Mouse (Mus musculus) cerebellum, adult 9-10 months (tissue): ENCODE results near the gene Nr5a2.

Experiments
- DNase-seq: peaks from one replicate; pipeline ENCODE4 v3.0.0; 2022

The Nr5a2 gene

GRCm38 (mm10) chr1:136960428-136961012 lies at the start of gene Nr5a2:
TSS of gene Nr5a2 (minus strand) at chr1:136960448.
- DNase-seq: no peak

GRCm38 (mm10) chr1:137008726-137009239 lies 48.5 kb upstream of the Nr5a2 start:
- DNase-seq: no peak

DNA sequence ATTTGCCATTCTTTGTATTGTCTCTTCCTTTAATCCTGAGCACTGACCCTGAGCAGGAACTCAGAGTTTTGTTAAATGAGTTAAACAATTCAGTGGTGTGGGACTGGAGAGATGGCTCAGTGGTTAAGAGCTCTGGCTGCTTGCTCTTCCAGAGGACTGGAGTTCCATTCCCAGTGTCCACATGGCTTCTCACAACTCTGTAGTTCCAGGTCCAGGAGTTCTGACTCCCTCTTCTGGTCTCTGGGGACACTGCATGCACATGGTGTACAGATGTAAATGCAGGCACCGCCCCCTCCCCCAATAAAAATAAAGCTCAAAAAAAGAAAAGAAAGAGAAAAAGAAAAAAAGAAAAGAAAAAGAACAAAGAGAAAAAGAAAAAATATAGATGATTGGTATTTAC lies 43.6 kb upstream of the Nr5a2 start:
- no peak for DNase-seq

GRCm38 (mm10) chr1:137003144-137003543 lies 42.9 kb upstream of the Nr5a2 start:
- no peak for DNase-seq

- DNase-seq: no peak
Observed at GRCm38 (mm10) chr1:136991762-136992352, 31.6 kb upstream of the Nr5a2 start.

DNA sequence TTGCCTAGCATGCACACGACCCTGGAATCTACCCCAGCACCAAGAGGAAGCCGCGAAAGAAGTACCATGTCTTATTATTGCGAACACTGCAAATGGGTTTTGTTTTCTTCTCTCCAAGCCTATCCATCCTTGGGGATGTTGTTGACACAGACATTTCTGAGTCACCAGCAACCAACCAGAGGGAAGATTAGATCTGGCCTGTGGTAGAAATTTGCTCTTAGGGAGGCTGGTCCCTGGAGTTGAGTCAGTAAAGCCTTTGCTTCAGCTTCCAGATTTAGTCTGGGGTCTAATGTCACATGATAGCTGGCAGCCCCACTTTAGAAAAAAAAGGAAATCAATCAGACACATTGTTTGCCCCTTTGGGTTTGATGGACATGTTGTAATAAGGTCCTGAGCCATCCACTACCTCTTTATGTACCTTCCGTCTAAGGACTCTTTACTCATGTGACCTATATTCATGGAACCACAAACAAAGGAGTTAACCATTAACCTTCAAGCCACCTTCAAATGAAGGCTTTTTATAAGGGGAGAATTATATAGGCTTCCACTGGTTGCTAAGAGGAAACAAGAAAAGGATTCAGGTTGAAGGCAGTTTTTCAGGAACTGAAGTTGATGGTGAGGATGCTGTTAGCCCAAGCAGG lies 20.1 kb upstream of the Nr5a2 start:
- DNase-seq: no peak

- no peak for DNase-seq
Observed at GRCm38 (mm10) chr1:136977867-136978266, 17.6 kb upstream of the Nr5a2 start.

DNA sequence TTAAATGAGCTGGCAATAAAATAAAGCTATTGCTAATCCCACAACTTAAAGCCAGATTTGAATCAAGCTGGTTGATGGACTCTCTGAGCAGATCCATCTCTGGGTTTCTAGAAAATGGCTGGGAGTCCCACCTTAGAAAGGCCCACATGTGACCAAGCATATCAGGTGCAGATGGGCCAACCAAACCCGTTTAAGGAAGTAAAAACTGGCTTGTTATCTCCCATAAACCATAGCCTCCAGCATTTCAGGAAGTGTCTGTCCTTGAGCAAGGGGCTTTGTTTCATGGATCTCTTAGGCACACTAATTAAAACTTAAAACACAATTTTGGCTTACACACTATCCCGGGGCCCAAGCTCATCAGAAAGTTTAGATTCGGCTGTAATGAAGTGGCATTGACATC lies 13.8 kb upstream of the Nr5a2 start:
- DNase-seq: no peak

GRCm38 (mm10) chr1:136973016-136973415 lies 12.8 kb upstream of the Nr5a2 start:
- DNase-seq: no peak

- no peak for DNase-seq
Observed at GRCm38 (mm10) chr1:136970995-136971394, 10.7 kb upstream of the Nr5a2 start.

DNA sequence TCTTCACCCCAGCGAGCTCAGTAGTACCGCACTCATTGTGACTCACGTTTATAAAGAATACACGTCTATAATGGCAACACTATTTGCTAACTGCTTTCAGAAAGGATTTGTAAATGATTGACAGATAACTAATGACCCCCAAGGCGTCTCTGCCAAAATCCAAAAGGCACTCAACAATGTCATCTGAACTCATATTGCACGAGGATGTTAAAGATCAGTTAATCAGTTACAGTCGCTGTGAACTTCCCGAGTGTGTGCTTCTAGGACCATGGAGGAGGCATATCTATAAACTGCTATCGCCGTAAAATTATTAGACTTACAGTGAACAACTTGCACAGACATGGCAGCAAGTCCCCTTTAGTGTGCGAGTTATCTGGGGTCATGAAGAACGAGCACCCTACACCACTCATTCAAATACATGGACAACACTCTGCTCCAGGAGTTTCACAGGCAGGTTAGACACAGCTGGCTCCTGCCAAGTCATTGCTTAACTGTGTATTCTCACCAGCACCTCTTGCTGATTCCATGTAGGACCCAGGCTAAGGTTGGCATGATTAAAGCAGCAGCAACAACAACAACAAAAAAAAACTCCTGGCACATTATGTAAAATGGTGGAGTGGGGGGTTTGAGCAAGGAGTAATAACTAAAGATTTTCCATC lies 6.6 kb upstream of the Nr5a2 start:
- no peak for DNase-seq

DNA sequence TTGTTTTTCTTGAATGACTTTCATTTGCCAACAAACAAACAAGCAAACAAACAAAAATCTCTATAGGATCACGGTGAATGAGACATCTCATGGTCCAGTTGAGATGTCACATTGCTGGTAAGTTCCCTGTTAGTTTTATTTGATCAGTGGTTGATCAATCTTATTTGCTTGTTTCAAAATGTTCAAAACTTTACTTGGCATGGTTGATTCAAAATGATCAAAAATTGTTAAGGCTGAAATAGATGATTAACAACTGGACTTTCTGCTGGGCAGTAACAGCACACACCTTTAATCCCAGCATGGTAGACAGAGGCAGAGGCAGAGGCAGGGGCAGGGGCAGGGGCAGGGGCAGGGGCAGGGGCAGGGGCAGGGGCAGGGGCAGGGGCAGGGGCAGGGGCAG lies 757 bp downstream of the Nr5a2 start:
- DNase-seq: no peak

- DNase-seq: no peak
Observed at GRCm38 (mm10) chr1:136958666-136959065, 1.6 kb downstream of the Nr5a2 start.

DNA sequence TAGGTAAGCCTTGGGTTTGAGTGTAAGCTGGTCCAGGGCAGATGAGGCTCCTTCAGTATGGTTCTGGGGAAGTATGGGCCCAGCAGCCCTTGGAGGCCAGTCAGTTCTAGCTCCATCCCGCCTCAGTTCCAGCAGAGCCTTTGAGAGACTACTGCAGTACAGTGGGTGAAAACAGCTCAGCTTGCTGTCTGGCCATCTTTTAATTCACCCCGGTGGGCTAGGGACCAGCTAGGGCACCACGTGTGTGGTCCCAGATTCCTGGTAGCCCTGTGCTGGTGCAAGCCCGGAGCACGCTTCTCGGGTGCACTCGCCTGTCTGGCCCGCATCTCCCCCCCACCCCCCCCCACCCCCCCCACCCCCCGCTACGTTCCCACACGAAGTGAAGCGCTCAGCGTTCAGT lies 2.1 kb downstream of the Nr5a2 start:
- no peak for DNase-seq

- no peak for DNase-seq
Observed at GRCm38 (mm10) chr1:136957696-136958095, 2.6 kb downstream of the Nr5a2 start.

- DNase-seq: no peak
Observed at GRCm38 (mm10) chr1:136954108-136954494, 6.1 kb downstream of the Nr5a2 start.

- no peak for DNase-seq
Observed at GRCm38 (mm10) chr1:136953444-136954107, 6.7 kb downstream of the Nr5a2 start.

DNA sequence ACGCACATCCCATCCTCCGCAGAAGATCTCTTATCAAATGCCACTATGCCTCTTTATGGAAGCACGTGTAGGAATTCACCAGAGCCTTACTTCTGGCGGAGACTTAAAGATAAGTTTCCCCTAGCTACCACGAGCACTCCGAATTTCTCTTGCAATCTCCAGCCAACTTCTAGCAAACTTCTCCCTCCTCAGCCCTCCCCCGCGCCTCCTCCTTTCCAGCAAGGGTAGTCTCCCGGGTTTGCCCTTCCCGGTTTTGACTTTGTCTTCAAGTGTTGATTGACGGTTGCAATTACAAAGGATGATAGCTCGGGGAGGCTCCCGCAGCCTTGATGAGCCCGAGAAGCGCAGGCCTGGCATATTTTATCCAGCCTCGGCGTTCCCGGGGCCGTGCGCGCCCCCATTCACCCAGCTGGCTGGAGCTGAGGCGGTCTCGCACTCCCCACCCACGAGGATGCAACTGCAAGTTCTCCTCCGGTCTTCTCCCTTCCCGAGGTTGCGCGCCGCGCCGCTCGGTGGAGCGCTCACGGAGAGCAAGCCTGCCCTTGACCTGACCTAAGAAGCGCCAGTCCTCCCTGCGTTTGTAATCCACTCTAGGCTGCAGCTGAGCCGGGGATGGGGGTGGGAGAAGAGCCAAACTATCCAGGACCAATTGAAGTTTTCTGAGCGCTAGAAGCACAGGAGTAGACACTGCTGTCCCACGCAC lies 7.5 kb downstream of the Nr5a2 start:
- no peak for DNase-seq

DNA sequence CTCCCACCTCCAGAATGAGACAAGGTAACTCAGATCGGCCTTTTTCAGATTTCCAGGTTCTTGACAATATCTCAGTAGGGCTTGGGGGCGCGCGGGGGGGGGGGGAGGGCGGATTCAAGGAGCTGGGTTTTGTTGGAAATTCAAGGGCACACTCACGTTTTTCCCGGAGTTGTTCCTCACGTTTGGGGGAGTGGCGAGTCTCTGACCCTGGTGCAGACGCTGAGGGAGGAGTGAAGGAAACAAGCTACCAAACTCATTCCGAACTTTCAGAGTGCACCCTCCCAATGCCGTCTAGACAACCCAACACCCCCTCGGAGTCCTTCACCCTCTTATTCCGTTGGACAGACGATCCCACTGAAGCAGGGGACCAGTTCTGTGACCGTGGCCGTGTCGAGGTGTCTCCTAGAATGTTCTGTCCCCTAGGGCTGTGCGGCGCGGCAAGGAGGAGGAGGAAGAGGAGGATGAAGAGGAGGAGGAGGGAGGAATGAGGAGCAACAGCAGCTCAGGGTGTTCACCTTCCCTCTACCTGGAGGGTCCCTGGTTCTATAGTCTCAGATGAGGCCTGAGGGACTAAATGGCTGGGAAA lies 8.2 kb downstream of the Nr5a2 start:
- no peak for DNase-seq

DNA sequence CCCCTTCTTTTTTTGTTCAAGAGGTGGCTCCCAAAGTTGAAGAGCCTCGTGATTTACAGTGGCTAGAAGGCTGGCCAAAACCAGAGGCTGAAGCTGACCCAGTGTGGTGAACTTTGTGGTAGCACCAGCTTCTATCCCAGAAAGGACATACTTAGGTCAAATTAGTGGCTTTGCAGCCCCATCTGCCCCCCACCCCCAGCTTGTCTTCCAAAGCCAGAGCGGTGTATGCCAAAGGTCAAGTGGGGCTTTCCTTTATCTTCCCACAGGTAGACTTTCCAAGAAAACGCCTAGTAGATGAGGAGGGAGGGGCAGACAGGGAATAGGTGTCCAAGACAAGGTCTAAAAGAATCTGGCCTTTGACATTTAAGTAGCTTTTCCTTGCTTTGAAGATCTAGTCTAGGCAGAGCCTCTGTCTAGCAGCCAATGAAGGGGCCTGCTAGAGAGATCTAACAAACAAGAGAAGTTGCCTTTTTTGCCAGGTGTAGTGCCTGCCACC lies 9.0 kb downstream of the Nr5a2 start:
- no peak for DNase-seq

DNA sequence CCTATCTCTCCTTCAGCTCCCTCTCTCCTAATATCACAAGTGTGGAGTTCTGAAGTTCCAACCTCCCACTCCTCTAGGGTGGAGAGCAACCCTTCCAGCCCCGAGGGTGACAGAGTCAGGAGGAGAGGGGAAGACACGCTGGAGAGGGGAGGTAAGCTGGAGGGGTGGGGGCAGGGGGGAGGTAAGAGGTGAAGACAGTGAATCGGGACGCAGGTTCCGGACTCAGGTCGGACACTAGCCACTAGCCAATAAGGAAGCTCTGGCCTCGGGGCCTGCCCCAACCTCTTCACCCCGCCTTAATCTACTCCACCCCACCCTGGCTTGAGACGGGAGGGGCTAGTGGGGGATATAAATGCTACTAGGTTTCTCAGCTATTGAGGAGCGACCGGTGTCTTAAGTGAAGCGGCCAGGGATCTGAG lies 10.9 kb downstream of the Nr5a2 start:
- no peak for DNase-seq
